Mouse (Mus musculus) C2C12 (cell line): Measurements from ENCODE around the gene Slc6a1. TPM values are rescaled to one million over a fixed set of nuclear protein-coding genes. Genes with fewer than 3 reads are reported as not detected.

Experiments
- H3K27me3 ChIP-seq: one replicate; pipeline ENCODE4 v1.6.1; 2011; ENCODE audit not compliant: control insufficient read depth, insufficient read depth, insufficient read length
- H3K36me3 ChIP-seq: one replicate; pipeline ENCODE4 v1.6.1; 2011; ENCODE audit not compliant: control insufficient read depth, insufficient read depth
- H3K4me3 ChIP-seq: one replicate; pipeline ENCODE4 v1.5.1; 2011; ENCODE audit warnings: mild to moderate bottlenecking, control low read depth; ENCODE audit not compliant: poor library complexity, insufficient read depth, severe bottlenecking
- H3K79me2 ChIP-seq: one replicate; pipeline ENCODE4 v1.6.1; 2011; ENCODE audit not compliant: control insufficient read depth, insufficient read depth
- H3K79me3 ChIP-seq: one replicate; pipeline ENCODE4 v1.6.1; 2011; ENCODE audit warnings: low read depth, control low read depth
- H3ac ChIP-seq: one replicate; pipeline ENCODE3; 2011; ENCODE audit warnings: low read depth; ENCODE audit not compliant: control insufficient read depth, insufficient read length
- CEBPB ChIP-seq: IDR thresholded peaks from one replicate; pipeline ENCODE4 v1.6.1; 2011; ENCODE audit warnings: low read depth, mild to moderate bottlenecking, control low read depth, moderate library complexity
- CTCF ChIP-seq: IDR thresholded peaks from one replicate; pipeline ENCODE4 v1.5.1; 2011; ENCODE audit not compliant: control insufficient read depth, insufficient read depth, insufficient read length
- FOSL1 ChIP-seq: IDR thresholded peaks from one replicate; pipeline ENCODE4 v1.8.0; 2011; ENCODE audit warnings: mild to moderate bottlenecking, low read length; ENCODE audit not compliant: poor library complexity, insufficient read depth, severe bottlenecking
- MAX ChIP-seq: IDR thresholded peaks from one replicate; pipeline ENCODE4 v1.6.1; 2011; ENCODE audit warnings: mild to moderate bottlenecking, control low read depth
- MYOD1 ChIP-seq: IDR thresholded peaks from one replicate; pipeline ENCODE4 v1.6.1; 2011; ENCODE audit warnings: low read depth; ENCODE audit not compliant: control insufficient read depth, insufficient read length
- MYOG ChIP-seq: IDR thresholded peaks from one replicate; pipeline ENCODE4 v1.6.1; 2011; ENCODE audit not compliant: control insufficient read depth, insufficient read length; ENCODE audit errors: extremely low read depth
- USF1 ChIP-seq: IDR thresholded peaks from one replicate; pipeline ENCODE4 v1.6.1; 2011; ENCODE audit warnings: low read depth, mild to moderate bottlenecking, control low read depth, moderate library complexity
- polyA plus RNA-seq: library from polyadenylated mRNA; unstranded; fragments of >200 nt; fragmentation: generic; extraction: Trizol; gene quantifications from one replicate; pipeline ENCODE4 v1.2.1, GENCODE M21; 2012; ENCODE audit warnings: missing spikeins

The Slc6a1 gene
- polyA plus RNA-seq, 1 experiment, result not detected

DNA sequence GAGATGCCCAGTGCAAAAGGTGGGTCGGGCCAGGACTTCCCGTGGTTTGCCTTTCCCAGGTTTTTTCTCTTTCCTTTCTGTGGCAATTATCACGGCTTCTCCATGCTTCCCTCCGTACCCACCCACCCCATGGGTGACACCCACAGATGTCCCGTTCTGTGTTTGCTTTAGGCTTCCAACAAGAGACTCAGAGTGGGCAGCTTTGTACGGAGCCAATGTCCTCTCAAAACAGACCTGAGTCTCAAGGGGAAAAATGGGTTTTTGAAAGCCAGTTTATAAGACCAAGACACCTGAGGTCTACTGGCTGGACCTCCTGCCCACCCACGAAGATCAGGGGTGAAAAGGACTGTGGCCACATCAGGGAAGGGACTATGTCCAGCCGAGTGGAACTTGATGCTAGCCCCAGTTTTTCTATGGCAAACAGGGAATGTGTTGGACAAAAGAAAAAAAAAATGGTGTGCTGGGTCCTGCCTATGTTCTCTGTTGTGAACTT, 889 bp downstream of the Slc6a1 start:
- Histone ChIP-seq H3K79me2 (no peaks in the 10 kb centered on the region), H3ac (no peak overlapping the region), H3K27me3 (peaks cover 91% of the 10 kb centered on the region), H3K36me3 (no peaks in the 10 kb centered on the region), H3K79me3 (no peaks in the 10 kb centered on the region), H3K4me3 (no peak overlapping the region)
- TF ChIP-seq MAX (no peak), FOSL1 (no peak), CEBPB (no peak), CTCF (no peak)

DNA sequence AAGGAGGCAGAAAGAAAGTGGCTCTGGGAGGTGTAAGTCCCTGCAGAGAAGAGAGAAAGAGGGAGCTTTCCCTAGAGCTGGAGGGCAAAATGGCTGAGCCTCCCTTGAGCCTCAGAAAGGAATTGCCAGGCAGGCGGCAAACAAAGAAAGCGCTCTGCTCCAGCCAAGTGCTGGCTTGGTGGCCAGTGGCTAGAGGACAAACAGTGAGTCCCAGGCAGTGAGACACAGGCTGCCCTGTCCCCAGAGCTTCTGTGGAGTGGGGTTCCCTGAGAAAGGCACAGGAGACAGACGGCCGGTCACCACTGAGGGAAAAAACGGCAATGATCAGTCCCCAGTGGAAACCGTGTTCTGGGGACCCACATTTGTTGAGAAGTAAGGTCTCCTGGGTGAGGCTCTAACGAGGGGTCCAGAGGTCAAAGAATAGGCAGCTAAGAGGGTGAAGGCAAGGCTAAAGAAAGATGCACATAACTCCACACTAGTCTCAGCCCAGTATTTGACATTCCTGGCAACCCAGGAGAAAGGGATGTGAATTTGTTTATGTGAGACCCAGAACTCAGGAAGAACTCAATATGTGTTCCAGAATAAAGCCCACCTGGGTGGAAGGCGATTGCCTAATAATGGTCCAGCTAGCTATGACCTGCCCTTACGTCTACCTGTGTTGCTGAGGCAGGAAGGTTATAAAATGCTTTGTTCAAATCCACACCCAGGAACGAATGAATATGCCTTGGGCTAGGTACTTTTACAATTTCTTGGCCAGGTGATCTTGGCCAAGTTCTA, 1.7 kb downstream of the Slc6a1 start:
- Histone ChIP-seq H3K79me3 (no peaks in the 10 kb centered on the region), H3K4me3 (no peak overlapping the region), H3K27me3 (peaks cover 89% of the 10 kb centered on the region), H3K36me3 (no peaks in the 10 kb centered on the region), H3ac (no peak overlapping the region), H3K79me2 (no peaks in the 10 kb centered on the region)
- TF ChIP-seq CEBPB, result no peak

DNA sequence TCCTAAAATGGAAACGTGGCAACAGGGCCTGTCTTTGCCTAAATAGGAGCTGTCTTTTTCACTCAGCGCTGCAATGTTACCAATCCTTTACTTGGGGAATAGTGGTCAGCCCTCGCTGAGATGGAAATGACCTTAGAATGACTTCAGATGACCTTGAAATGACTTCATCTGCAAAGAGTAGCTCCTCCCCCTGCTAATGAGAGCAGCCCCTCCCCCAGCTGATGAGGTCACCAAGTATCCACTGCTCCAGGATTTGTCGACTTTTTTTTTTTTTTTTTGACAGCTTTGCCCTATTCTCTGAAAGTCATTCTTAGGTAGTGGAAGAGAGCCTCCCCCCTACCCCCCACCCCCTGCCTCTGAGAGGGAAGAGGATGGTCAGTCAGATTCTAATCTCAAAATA, 3.0 kb downstream of the Slc6a1 start:
- H3K79me2 ChIP-seq, result no peaks in the 10 kb centered on the region
- H3K79me3 ChIP-seq, result no peaks in the 10 kb centered on the region
- peaks cover 88% of the 10 kb centered on the region for H3K27me3 ChIP-seq
- TF ChIP-seq MYOD1 (no peak), USF1 (no peak), CTCF (no peak), CEBPB (no peak), MAX (no peak)
- H3K4me3 ChIP-seq, result no peak overlapping the region
- H3K36me3 ChIP-seq, result no peaks in the 10 kb centered on the region
- no peak overlapping the region for H3ac ChIP-seq

DNA sequence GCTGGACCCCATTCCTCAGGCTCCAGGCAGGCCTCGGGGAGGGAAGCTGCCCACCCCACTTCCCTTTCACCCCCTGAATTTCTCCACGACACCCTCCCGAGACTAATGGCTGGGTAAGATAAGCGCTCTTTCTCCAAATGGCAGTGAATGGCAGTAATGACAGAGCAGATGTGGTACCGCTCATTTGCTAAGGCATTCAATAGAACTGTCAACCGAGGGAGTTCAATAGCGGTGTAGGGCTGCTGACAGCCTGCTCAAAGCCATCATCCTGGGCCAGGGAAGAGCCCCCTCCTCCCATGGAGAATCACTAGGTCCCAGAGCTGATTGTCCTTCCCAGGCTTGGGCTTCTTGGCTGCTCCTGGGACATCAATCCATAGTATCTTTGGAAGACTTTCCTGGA, 6.7 kb downstream of the Slc6a1 start:
- Histone ChIP-seq H3ac (no peak overlapping the region), H3K4me3 (no peak overlapping the region), H3K79me3 (no peaks in the 10 kb centered on the region), H3K27me3 (peaks cover 90% of the 10 kb centered on the region), H3K36me3 (no peaks in the 10 kb centered on the region), H3K79me2 (no peaks in the 10 kb centered on the region)
- no peak for TF ChIP-seq CTCF
- no peak for TF ChIP-seq FOSL1
- TF ChIP-seq MYOD1, result no peak
- no peak for TF ChIP-seq CEBPB
- no peak for TF ChIP-seq MAX
- no peak for TF ChIP-seq MYOG

DNA sequence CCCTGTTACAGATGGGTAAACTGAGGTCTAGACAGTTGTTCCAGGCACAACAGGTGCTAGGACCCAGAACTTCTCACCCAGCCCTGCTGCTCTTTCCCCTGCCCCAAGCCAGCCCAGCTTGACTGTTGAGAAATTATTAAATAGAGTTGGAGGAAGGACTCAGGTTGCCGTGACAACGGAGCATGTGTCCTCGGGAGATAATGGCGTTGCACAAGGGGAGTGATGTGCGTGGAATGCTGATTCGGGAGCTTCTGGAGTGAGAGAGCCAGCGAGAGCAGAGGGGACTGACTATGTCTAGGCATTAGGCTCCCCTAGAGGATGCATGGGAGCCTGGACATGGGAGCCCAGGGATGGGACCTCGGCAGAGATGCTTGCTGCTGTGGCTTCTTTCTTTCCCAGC, 7.7 kb downstream of the Slc6a1 start:
- no peaks in the 10 kb centered on the region for H3K79me2 ChIP-seq
- H3K27me3 ChIP-seq, result peaks cover 86% of the 10 kb centered on the region
- no peak overlapping the region for H3K4me3 ChIP-seq
- no peaks in the 10 kb centered on the region for H3K79me3 ChIP-seq
- no peaks in the 10 kb centered on the region for H3K36me3 ChIP-seq
- no peak overlapping the region for H3ac ChIP-seq
- TF ChIP-seq CTCF, result no peak
- TF ChIP-seq CEBPB, result no peak
- no peak for TF ChIP-seq FOSL1
- TF ChIP-seq MYOG, result no peak
- no peak for TF ChIP-seq MYOD1
- TF ChIP-seq MAX, result no peak
- no peak for TF ChIP-seq USF1

DNA sequence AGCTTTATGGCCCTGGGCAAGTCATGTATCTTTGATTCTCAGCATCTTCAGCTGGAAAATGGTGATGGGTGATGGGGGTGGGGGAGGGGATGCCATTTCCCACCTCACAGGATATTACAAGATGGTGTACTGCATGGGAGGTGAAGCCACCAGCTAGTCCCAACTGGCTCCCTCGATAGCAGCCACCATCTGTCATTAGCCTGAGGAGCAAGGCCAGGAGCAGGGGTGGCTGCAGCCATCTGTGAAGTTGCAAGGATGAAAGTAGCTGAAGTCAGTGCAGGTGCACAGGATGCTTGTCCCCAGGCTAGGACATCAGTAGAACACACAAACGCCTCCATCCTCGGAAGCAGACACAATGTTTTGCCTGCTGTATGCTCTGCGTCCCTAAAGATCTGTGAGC, 8.5 kb downstream of the Slc6a1 start:
- TF ChIP-seq FOSL1, result no peak
- no peak for TF ChIP-seq MAX
- TF ChIP-seq CEBPB, result no peak
- no peak for TF ChIP-seq CTCF
- Histone ChIP-seq H3K79me2 (no peaks in the 10 kb centered on the region), H3K79me3 (no peaks in the 10 kb centered on the region), H3K4me3 (no peak overlapping the region), H3K27me3 (peaks cover 83% of the 10 kb centered on the region), H3K36me3 (no peaks in the 10 kb centered on the region), H3ac (no peak overlapping the region)
